Mouse (Mus musculus) lung, postnatal 0 days (tissue): ENCODE measurements at regions not wholly inside any gene's neighbourhood (a gene's known extent, or its start where the extent isn't known, plus 50 kb on each side); places are given as distances from the start of the nearest gene placed in this dataset.

Source experiments
- CTCF ChIP-seq: IDR thresholded peaks from 2 replicates; pipeline ENCODE4 v1.5.1; 2016; ENCODE audit warnings: antibody characterized with exemption, mild to moderate bottlenecking
- EP300 ChIP-seq: IDR thresholded peaks from 2 replicates; pipeline ENCODE4 v1.6.1; 2016; ENCODE audit warnings: antibody characterized with exemption, mild to moderate bottlenecking, control low read depth

DNA sequence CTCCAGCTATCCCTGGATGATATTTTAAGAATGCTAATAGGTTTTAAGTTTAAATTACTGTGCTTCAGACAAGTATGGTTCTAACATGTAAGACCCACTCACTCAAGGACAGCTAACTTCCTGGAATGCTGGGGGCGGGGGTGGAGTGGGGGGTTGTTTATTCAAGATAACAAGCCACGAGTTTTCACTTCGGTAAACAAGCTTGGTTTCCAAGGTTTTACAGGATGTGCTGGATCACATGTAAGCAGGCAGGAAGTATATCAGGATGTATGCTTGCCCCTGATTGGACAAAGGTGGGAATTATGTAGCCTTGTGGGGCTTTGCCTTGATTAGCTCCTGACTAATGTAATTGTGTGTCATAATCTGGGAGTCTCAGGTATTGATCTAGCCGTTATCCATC is 129.5 kb downstream of the Spry2 start:
- TF ChIP-seq CTCF, result no peak
- peak; percentile 93 for TF ChIP-seq EP300
